Mouse (Mus musculus) gastrocnemius, postnatal 4 days (tissue): ENCODE measurements around the gene Ficd. TPM values are rescaled to one million over a fixed set of nuclear protein-coding genes. Genes with fewer than 3 reads are reported as not detected.

ENCODE experiments used
- DNase-seq, 2 experiments: peaks; one replicate each; pipeline ENCODE4 v3.0.0; 2021 to 2022; ENCODE audit warnings: low spot score in 2 of 2, mixed read lengths in 2 of 2
- long read RNA-seq, 2 experiments: library from polyadenylated mRNA; stranded (forward); transcript quantifications; one replicate each; pipeline ENCODE4 v2.0.0; 2021
- total RNA-seq, 2 experiments: library from RNA; stranded (reverse); gene quantifications; 2 replicates each; pipeline ENCODE4 v1.2.3; 2021

Ficd gene
- total RNA-seq, result 1 to 10 TPM; 5.5 to 5.7 TPM
- long read RNA-seq, experiment 1, transcript Ficd-201 (3 exons, 3,133 nt), result major isoform, 18 of 18 reads
- long read RNA-seq, experiment 1, partial matches to known transcripts, result 0 of 18 reads
- long read RNA-seq, experiment 1, other reads (novel, unspliced or antisense), result 0 of 18 reads
- long read RNA-seq, experiment 2, transcript Ficd-201 (3 exons, 3,133 nt), result major isoform, 18 of 22 reads
- long read RNA-seq, experiment 2, partial matches to known transcripts, result 2 of 22 reads
- long read RNA-seq, experiment 2, other reads (novel, unspliced or antisense), result 2 of 22 reads

DNA sequence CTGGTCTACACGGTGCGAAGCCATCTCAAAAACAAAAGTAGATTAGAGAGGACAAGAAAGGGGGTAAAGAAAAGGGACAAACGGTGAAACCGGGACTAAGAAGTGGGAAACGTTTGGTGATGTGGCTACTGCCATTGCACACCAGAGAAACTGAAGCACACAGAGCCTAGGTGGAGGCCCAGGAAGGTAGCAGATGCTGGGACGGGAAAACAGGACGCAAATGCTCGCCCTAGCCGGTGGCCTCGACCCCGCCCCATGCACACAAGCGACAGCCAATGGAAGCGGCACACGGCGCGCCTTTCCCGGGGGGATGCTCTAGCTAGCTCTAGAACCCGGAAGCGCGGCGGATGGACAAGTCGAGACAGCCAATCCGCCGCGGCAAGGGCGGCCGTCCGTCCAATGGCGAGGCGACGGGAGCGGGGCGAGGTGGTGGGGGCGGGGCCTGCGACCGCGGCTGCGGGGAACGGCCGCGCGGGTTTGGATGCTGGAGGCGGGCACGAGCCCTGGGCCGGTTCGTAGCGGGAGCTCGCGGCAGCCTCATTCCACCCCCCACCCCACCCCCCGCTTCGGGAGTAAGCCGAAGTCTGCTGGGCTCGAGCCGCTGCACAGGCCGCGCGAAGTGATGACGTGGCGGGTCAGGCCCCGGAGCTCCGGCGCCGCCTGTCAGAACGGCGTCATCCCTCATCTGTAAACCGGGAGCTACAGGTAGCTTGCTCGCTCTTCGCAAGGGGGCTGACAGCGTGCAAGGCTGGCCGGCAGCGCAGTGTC is at the start of gene Ficd:
Gene Ficd (plus strand): TSS at position 459 of the 768 bp plus-strand sequence.
- DNase-seq, result peak; percentile 88 to 94

DNA sequence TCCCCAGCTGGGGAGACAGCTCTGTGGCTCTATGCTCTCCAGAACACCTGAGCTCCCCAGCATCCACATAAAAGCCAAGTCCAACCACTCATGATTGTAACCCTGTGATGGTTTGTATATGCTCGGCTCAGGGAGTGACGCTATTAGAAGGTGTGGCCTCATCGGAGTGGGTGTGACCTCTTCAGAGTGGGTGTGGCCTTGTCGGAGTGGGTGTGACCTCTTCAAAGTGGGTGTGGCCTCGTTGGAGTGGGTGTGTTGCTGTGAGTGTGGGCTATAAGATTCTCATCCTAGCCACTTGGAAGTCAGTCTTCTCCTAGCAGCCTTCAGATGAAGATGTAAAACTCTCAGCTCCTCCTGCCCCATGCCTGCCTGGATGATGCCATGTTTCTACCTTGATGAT is 48.1 kb upstream of the Ficd start:
- DNase-seq, result no peak

DNA sequence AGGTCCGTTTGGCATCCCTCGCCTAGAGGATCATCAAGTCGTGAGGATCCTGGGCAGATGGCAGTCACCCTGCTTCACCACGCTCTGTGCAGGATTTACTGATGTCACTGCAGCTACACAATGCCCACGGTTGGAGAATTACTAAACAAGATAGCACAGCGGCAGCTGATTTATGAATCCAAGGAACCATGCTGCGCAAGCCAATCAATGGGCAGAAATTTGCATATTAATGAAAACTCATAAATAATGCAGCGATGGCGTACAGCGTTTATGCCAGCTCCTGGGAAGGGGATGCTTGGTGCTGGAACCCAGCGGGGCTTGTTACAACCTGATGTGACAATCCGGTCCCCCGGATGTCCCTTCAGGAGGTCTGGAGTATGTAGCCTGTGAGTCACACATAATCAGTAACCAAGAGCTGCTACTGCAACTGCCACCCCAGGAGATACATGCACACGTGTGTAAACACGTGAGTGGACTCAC is 45.5 kb upstream of the Ficd start:
- DNase-seq, result no peak

DNA sequence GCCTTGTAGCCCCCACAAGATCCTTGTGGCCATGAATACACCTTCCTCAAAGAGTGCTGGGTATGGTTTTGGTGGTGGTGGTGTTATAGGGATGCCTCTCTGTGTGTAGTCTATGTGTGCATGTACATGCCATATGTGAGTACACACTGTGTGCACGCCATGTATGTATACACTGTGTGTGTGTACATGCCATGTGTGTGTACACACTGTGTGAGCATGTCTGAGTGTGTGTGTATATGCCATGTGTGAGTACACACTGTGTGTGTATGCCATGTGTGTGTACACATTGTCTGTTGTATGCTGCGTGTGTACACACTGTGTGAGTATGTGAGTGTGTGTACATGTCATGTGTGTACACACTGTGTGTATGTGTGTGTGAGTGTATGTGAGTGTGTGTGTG is 44.7 kb upstream of the Ficd start:
- no peak for DNase-seq

DNA sequence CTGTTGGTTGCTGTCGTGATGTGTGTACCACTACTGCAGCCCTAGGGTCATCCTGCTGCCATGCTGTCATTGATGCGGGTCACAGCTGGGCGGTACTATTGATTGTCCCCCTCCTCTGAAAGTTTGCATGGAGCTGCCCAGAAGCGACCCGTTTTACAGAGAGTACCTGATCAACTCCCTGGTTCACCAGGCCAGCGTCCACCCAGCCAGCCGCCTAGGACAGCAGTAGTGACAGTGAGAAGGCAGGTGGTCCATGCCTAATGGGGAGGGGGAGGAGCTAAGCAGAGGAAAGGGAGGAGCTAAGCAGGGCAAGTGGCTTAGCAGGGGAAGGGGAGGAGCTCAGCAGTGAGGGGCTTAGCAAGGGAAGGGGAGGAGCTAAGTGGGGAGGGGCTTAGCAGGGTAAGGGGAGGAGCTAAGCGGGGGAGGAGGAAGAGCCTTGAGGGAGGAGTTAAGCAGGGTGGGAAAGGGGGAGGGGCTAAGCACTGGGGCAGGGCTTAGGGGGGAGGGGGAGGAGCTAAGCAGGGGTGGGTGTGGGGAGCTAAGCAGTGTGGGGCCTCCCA is 42.3 kb upstream of the Ficd start:
- no peak for DNase-seq

DNA sequence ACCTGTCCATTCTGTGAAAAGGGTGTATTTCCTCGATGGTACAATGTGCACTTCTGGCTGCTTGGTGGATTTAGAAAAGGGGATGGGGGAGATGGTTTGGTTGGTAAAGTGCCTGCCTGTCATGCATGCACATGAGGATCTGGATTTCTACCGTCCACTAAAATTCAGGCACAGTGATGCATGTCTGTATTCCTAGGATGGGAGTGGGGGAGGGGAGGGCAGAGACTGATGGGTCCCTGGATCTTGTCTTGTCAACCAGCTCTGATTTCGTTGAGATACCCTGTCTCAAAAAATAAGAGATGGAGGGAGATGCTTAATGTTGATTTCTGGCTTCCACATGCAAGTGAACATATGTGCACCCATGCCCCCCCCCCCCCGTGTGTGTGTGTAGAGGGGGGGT is 41.6 kb upstream of the Ficd start:
- no peak for DNase-seq

DNA sequence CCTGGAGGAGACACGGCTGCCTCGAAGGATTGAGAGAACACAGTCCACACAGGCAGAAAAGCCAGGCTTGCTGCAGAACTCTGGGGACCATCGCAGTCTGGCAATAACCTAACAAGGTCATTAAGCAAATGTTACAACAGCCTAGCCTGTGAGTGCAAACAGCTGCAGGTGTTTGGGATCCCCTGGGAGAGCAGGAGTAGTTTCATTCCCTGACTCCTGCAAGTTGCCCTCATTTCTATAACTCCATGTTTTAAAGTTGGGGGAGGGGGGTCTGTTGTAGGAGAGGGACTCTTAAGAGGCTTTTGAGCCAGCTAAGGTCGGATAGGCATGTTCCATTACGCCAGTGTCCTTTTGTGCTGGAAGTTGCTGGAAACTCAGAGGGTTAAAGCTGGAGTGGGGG is 41.2 kb upstream of the Ficd start:
- DNase-seq, result no peak

DNA sequence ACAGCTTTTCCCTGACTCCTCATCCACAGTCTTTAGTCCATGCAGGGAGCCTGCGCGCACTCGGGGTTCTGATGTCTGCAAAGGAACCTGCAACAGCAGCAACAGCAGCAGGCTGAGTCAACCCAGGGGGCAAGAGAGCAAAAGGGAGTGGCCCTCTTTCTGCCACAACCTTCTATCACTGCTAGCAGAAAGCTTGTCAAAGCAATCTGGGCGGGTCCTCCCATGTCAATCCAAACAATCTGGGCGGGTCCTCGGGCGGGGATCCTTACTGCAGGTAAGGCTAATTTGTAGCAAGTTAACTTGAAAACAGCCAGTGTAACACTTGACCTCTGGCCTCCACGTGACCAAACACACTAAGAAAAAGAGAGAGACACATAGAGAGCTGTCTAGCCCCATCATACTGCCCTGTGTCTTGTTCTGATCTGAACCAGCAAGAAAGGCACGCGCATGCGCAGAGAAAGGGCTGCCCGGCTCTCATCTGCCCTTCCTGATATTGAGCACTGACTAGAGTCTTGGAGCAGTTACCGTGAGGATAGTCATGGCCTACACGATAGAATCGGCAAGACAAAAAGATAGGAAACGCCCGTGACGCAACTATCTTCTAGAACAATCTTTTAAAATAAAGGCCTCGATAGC is 35.1 kb upstream of the Ficd start:
- no peak for DNase-seq

DNA sequence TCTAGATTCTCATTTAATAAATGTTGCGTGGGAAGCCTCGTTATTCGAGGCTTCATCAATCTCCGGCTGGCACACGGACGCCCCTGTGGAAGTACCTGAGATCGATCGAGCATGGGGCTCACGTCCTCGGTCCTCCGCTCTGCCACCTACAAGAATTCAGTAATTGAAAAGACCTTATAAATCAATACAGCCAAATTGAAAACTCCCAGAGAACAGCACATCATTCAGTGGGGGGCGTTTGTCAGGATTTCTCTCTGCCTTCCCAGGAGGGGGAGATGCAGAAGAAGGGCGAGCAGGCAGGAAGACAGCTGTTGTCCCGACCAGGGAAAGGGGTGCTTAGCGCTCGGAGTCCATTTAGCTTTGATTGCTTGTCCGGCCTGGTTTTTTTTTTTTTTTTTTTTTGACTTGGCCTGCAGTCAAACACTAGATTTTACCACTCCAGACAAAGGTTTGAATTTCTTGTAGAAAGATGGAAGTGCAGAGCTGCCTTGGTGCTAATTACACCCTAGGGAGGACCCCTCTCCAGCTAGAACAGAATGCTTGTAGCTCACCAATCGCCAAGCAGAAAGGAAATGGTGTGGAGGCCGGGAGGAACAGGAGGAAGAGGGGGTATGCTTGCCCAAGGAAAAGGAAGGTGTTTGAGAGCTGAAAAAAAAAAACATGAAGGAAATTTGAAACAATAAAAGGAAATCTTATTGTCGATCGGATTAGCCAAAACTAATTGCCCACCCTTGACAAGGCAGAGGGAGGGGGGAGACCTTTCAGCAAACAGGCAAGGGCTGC is 31.6 kb upstream of the Ficd start:
- DNase-seq, result no peak

DNA sequence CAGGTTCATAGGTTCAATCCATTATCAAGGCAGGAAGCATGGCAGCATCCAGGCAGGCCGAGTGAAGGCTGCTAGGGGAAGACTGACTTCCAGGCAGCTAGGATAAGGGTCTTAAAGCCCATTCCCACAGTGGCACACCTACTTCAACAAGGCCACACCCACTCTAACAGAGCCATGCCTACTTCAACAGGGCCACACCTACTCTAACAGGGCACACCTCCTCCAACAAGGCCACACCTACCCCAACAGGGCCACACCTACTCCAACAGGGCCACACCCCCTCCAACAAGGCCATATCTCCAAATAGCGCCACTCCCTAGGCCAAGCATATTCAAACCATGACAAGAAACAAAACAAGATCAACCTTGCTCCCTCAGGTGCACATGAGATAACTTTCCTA is 22.7 kb upstream of the Ficd start:
- DNase-seq, result no peak

DNA sequence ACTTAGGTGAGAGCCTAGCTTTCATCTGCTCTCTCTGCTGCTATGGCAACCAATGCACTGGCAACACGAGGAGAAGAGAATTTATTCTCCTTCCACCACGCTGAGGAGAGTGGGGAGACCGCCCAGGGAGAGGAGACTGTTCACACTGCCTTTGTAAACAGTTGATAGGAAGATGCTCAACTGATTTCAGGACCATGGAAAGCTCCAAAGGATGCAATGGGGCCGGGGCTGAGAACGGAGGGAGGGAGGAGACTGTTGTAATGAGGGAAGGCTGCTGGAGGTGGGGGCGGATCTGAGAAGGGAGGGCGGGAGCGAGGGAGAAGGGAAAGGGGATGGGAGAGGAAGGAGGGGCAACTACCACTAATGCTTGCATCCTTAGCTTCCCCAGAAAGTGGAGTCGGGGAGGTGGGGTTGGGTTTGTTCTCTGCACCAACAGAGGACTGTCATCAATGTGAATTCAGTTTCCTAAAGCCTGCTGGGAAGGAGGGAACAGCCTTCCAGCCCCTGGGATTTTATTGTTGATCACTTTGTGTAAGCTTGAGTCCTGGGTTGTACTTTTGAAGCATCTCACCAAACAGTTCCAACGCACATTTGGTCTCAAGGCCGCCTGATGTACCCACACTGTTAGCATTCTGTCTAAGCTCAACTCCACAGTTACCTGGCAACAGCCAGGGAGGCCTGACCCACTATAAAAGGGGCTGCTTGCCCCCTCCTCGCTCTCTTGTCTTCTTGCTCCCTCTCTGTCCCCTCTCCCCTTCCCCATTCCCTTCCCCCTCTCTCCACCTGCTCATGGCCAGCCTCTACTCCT is 18.8 kb upstream of the Ficd start:
- DNase-seq, result no peak

DNA sequence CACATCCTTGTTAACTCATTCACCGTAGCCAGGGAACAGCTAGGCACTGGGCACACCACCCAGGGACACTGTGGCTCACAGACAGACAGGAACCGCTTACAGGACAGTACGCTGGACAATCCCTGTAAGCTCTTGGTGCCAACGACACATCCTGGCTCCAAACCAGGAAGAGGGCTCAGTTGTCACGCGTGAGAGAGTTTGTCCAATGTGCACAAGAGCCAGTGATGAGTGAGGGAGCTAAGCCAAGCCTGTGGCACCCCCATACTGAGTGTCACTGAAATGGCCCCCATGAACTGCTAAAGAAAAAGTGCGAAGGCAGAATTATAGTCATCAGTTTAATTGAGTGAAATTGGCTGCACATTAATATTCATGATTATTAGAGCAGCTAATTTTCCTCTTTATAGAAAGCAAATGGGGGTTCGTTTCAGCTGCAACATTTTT is 16.4 kb upstream of the Ficd start:
- no peak for DNase-seq

DNA sequence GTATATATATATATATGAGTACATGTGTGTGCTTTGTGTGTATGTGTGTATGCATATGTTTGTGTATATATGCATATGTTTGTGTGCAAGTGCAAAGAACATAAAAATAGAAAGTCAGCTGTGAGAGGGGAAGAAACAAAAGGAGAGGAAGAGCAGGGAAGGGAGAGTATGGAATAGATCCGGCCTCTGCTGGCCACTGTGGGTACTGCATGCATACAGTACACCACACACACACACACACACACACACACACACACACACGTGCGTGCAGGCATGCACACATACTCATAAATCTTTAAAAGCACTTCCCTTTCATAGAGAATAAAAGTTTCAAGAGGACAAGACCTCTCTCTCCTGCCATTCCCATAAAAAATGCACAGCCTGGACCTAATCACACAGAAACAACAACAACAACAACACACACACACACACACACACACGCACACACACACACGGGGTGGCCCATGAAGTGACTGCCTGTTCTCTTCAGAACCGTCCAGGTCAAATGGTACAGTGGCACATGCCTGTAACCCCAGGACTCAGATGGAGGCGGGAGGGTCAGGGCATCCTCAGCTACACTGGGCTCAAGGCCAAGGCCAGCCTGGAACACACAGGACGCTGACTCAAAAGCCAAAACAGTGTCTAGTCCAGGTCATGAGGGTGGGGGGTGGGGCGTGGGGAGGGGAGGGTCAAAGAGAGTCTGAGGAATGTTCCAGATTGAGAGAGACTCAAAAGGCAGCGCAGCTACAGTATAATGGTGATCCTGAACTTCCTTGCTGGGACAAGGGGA is 13.2 kb upstream of the Ficd start:
- DNase-seq, result no peak

DNA sequence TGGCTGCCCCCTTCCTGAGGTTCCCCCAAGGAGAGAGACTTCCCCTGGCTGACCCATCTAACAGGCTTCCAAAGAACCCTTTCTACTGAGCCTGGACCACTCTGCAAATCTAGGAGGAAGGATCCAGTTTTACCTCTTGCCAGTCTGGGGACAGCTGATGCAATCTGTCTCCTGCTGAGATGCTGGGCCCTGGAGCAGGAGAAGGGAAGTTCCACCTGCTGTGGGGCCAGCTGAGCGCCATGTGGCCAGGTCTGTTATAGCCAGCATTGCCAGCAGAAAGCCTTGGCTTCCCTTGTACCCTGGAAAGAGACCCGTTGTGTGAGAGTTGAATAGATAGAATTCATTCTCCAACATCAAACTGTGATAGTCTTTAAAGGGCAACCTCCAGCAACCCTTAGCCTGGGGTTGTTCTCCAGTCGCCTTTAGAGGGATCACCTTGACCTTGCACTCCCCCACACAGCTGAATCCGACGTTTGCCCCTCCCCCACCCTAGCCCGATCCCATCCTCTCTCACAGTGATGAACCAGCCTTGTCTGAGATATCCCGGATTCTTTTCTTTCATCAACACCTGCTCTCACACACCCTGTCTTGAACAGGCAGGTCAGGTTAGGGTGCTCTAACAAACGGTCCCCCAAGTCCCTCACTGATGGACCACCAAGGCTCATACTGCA is 11.9 kb upstream of the Ficd start:
- no peak for DNase-seq

DNA sequence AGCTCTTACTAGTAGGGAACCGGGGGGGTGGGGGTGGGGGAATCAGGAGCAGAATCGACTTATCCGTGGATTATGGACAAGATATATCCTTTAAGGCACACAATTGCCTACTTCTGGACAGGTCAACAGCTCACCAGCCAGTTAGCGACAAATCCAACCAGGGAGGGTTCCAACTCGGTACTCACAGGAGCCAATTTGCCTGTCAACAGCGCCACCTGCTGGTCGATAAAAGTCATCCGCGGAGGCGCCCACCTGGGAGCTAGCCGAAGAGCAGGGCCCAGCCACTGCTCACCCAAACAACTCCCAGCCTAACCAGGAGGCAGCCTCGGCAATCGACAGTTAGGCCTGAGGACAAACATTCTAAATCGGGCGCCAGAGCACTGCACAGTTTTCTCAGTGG is 11.2 kb upstream of the Ficd start, which contains the start of gene 1700069L16Rik:
Gene 1700069L16Rik (minus strand): TSS at position 327 of the 400 bp plus-strand sequence.
- peak; percentile 73 to 78 for DNase-seq

DNA sequence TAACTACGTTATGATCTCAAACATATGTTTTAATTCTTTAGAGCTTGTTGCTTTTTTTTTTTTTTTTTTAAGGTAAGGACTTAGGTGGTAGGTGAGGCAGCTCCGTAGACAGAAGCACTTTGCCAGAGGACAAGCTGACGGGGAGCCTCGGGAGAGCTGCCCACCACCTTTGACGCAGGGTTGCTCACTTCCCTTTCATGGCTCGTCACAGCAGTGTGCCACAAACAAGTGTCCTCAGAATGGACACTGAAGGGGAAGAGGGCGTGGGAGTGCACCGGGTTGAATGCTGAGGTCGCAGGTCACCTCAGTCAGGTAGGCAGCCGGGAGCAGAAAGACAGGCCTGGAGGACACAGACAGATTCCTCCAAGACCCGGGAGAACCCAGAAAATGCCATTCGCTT is 10.2 kb upstream of the Ficd start:
- DNase-seq, result no peak

DNA sequence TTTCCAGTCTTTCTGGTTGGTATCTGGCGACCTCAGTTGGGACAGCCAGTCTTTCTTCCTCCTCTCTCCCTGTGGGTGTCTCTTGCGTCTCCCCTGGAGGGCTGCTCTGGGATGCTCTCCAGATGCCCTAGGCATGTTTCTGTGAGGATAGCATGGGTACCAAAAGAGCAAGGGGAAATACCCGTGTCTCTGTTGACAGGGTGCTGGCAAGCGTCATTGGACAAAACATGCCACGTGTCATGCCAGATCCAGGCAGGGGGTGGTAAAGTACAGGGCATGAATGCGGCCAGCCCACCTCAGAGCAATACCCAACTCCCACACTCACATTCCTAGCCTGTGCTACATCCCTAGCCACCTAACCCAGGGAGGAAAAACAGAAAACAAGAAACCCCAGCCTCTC is 9.0 kb upstream of the Ficd start:
- no peak for DNase-seq

DNA sequence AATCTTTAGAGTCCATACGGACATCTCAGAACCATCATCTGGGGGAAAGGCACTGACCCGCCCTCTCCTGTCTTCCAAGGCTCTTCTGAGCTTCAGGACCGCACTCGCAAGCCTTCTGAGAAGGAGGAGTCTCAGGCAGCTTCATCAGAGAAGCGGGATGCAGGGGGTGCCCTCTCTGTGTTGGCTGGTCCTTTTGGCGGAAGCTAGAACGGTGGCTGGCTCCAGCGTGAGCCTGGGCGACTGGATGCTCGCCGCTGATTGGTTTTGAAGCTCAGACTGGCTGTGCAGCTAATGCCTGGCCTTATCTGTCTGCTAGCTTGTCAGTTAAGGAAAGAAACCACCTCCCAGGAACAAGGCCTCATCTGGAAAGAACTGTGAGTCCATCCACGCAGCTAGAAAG is 8.4 kb upstream of the Ficd start:
- no peak for DNase-seq

DNA sequence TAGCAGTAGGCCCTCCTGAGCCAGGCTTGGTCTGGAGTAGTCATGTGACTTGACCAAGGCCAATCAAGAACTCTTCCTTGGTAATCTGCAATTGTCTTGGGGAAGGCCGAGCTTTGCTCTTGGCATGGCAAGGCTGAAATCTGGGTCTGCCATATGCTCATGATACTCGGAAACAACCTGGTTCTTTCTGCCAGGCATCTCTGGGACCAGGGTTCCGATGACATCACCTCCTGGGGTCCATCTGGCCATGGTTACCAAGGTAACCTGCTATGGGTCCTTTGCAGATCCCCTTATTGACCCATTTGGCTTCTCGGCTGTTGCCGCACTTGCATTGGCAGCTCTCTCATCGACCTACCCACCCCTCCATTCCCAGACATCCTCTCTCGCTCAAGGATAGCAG is 7.6 kb upstream of the Ficd start:
- DNase-seq, result no peak
